Mouse (Mus musculus): ENCODE measurements around the gene Gm37596.
"Not testable (repeated sequence)": the region's sequence is repeated elsewhere in the genome, so short reads cannot be mapped to it uniquely, and the experiment has no call there.

GRCm38 (mm10) chr3:93670805-93671503 lies 21.9 kb downstream of the Gm37596 start:
- not testable (repeated sequence) for TF ChIP-seq POLR2A, CTCF (IDR thresholded peaks at IDR 0.05; ENCODE audit: insufficient read depth, low read depth, low read length)

All from olfactory bulb, adult 2 months (tissue).